Mouse (Mus musculus): Measurements from ENCODE around the gene Rps6kb2. TPM values are rescaled to one million over a fixed set of nuclear protein-coding genes. Genes with fewer than 3 reads are reported as not detected.

Rps6kb2 gene
- polyA plus RNA-seq, 1 experiment from 2014 or later = 56.7 TPM

GRCm38 (mm10) chr19:4150567-4151487, 12.3 kb downstream of the Rps6kb2 start:
- H3K4me1 ChIP-seq (replicated peaks) = peaks cover 26% of the 10 kb centered on the region
- no peaks in the 10 kb centered on the region for H3K9me3 ChIP-seq
- H3K27me3 ChIP-seq = no peaks in the 10 kb centered on the region
- no peak for ATAC-seq (ENCODE audit: low FRiP score, low read depth)
- no peak overlapping the region for H3K4me2 ChIP-seq
- 90% methylated on average over 22 of the region's 22 CpGs for WGBS
- no peak overlapping the region for H3K4me3 ChIP-seq
- no peak overlapping the region for H3K9ac ChIP-seq
- H3K36me3 ChIP-seq = peaks cover 5% of the 10 kb centered on the region; the same call in 1 of the 2 replicates
- H3K27ac ChIP-seq (replicated peaks) = no peak overlapping the region

- Histone ChIP-seq H3K36me3 (peaks cover 5% of the 10 kb centered on the region; the same call in 1 of the 2 replicates), H3K9ac (no peak overlapping the region), H3K4me3 (peak overlapping the region; percentile 81; the same call in 1 of the 2 replicates), H3K9me3 (no peaks in the 10 kb centered on the region), H3K4me1 (replicated peaks) (peaks cover 26% of the 10 kb centered on the region), H3K4me2 (peak overlapping the region; percentile 82), H3K27me3 (no peaks in the 10 kb centered on the region), H3K27ac (replicated peaks) (no peak overlapping the region)
- no peak for ATAC-seq (ENCODE audit: low FRiP score, low read depth)
- WGBS = 96% methylated on average over 17 of the region's 17 CpGs
These were observed 13.2 kb downstream of the Rps6kb2 start for GRCm38 (mm10) chr19:4149764-4150461.

- Histone ChIP-seq H3K9me3 (no peaks in the 10 kb centered on the region), H3K4me2 (peak overlapping the region; percentile 82), H3K9ac (peak overlapping the region; percentile 87), H3K27ac (replicated peaks) (no peak overlapping the region), H3K4me3 (peak overlapping the region; percentile 81), H3K4me1 (replicated peaks) (peaks cover 26% of the 10 kb centered on the region), H3K36me3 (peaks cover 5% of the 10 kb centered on the region; the same call in 1 of the 2 replicates), H3K27me3 (no peaks in the 10 kb centered on the region)
- WGBS = 92% methylated on average over 11 of the region's 11 CpGs
- ATAC-seq (ENCODE audit: low FRiP score, low read depth) = no peak
These were observed 13.9 kb downstream of the Rps6kb2 start for GRCm38 (mm10) chr19:4149283-4149682.

- Histone ChIP-seq H3K9ac (peak overlapping the region; percentile 87), H3K27me3 (no peaks in the 10 kb centered on the region), H3K36me3 (peaks cover 5% of the 10 kb centered on the region; the same call in 1 of the 2 replicates), H3K4me1 (replicated peaks) (peaks cover 26% of the 10 kb centered on the region), H3K4me3 (peak overlapping the region; percentile 81), H3K4me2 (peak overlapping the region; percentile 82), H3K9me3 (no peaks in the 10 kb centered on the region), H3K27ac (replicated peaks) (peak overlapping the region; percentile 74)
- 4% methylated on average over 8 of the region's 8 CpGs for WGBS
- peak; percentile 0; the same call in 1 of the 2 replicates for ATAC-seq (ENCODE audit: low FRiP score, low read depth)
These were observed 14.3 kb downstream of the Rps6kb2 start for GRCm38 (mm10) chr19:4148819-4149218.

GRCm38 (mm10) chr19:4148491-4148806, 14.7 kb downstream of the Rps6kb2 start, which contains the start of gene Coro1b:
Gene Coro1b (plus strand): TSS chr19:4148619.
- Histone ChIP-seq H3K4me2 (peak within 1 kb of the TSS; percentile 82), H3K27ac (replicated peaks) (peak within 1 kb of the TSS; percentile 74), H3K9ac (peak within 1 kb of the TSS; percentile 87), H3K27me3 (no peaks in the 10 kb centered on the region), H3K9me3 (no peaks in the 10 kb centered on the region), H3K4me3 (peak within 1 kb of the TSS; percentile 81), H3K4me1 (replicated peaks) (peaks cover 26% of the 10 kb centered on the region), H3K36me3 (peaks cover 5% of the 10 kb centered on the region; the same call in 1 of the 2 replicates)
- peak; percentile 94 for ATAC-seq (ENCODE audit: low FRiP score, low read depth)
- under 1% methylated on average over 33 of the region's 33 CpGs for WGBS

- H3K9ac ChIP-seq = peak overlapping the region; percentile 87
- peaks cover 26% of the 10 kb centered on the region for H3K4me1 ChIP-seq (replicated peaks)
- no peaks in the 10 kb centered on the region for H3K27me3 ChIP-seq
- H3K27ac ChIP-seq (replicated peaks) = peak overlapping the region; percentile 74
- ATAC-seq (ENCODE audit: low FRiP score, low read depth) = peak; percentile 36
- peaks cover 5% of the 10 kb centered on the region; the same call in 1 of the 2 replicates for H3K36me3 ChIP-seq
- H3K4me3 ChIP-seq = peak overlapping the region; percentile 81
- 35% methylated on average over 9 of the region's 9 CpGs for WGBS
- no peaks in the 10 kb centered on the region for H3K9me3 ChIP-seq
- peak overlapping the region; percentile 82 for H3K4me2 ChIP-seq
These were observed 15.2 kb downstream of the Rps6kb2 start for GRCm38 (mm10) chr19:4147782-4148490.

- Histone ChIP-seq H3K4me1 (replicated peaks) (peaks cover 26% of the 10 kb centered on the region), H3K27me3 (no peaks in the 10 kb centered on the region), H3K36me3 (peaks cover 5% of the 10 kb centered on the region; the same call in 1 of the 2 replicates), H3K4me3 (no peak overlapping the region), H3K9me3 (no peaks in the 10 kb centered on the region), H3K27ac (replicated peaks) (no peak overlapping the region), H3K4me2 (no peak overlapping the region), H3K9ac (no peak overlapping the region)
- no peak for ATAC-seq (ENCODE audit: low FRiP score, low read depth)
- WGBS = 43% methylated on average over 3 of the region's 3 CpGs
These were observed 16.1 kb downstream of the Rps6kb2 start for GRCm38 (mm10) chr19:4147022-4147405.

GRCm38 (mm10) chr19:4146366-4147021, 16.7 kb downstream of the Rps6kb2 start:
- H3K4me3 ChIP-seq = no peak overlapping the region
- H3K27me3 ChIP-seq = no peaks in the 10 kb centered on the region
- peaks cover 26% of the 10 kb centered on the region for H3K4me1 ChIP-seq (replicated peaks)
- H3K4me2 ChIP-seq = no peak overlapping the region
- H3K36me3 ChIP-seq = peaks cover 5% of the 10 kb centered on the region; the same call in 1 of the 2 replicates
- H3K27ac ChIP-seq (replicated peaks) = no peak overlapping the region
- WGBS = 61% methylated on average over 12 of the region's 12 CpGs
- H3K9ac ChIP-seq = no peak overlapping the region
- H3K9me3 ChIP-seq = no peaks in the 10 kb centered on the region
- ATAC-seq (ENCODE audit: low FRiP score, low read depth) = no peak

GRCm38 (mm10) chr19:4145936-4146335, 17.2 kb downstream of the Rps6kb2 start:
- no peak overlapping the region for H3K9ac ChIP-seq
- H3K27ac ChIP-seq (replicated peaks) = no peak overlapping the region
- H3K4me3 ChIP-seq = no peak overlapping the region
- no peak overlapping the region for H3K4me2 ChIP-seq
- ATAC-seq (ENCODE audit: low FRiP score, low read depth) = no peak
- 88% methylated on average over 5 of the region's 5 CpGs for WGBS
- H3K36me3 ChIP-seq = peaks cover under 1% of the 10 kb centered on the region; the same call in 1 of the 2 replicates
- peaks cover 24% of the 10 kb centered on the region for H3K4me1 ChIP-seq (replicated peaks)
- H3K9me3 ChIP-seq = no peaks in the 10 kb centered on the region
- H3K27me3 ChIP-seq = no peaks in the 10 kb centered on the region

GRCm38 (mm10) chr19:4144550-4145498, 18.3 kb downstream of the Rps6kb2 start:
- no peak overlapping the region for H3K27ac ChIP-seq (replicated peaks)
- WGBS = 83% methylated on average over 16 of the region's 16 CpGs
- H3K9ac ChIP-seq = no peak overlapping the region
- no peak overlapping the region for H3K4me3 ChIP-seq
- no peaks in the 10 kb centered on the region for H3K9me3 ChIP-seq
- no peaks in the 10 kb centered on the region for H3K27me3 ChIP-seq
- H3K4me2 ChIP-seq = no peak overlapping the region
- H3K36me3 ChIP-seq = no peaks in the 10 kb centered on the region
- ATAC-seq (ENCODE audit: low FRiP score, low read depth) = no peak
- peaks cover 19% of the 10 kb centered on the region for H3K4me1 ChIP-seq (replicated peaks)
